Mouse (Mus musculus) MEL (cell line): ENCODE data around the gene Card11. TPM values are rescaled to one million over a fixed set of nuclear protein-coding genes. Genes with fewer than 3 reads are reported as not detected.

Experiments
- DNase-seq: peaks from one replicate; pipeline ENCODE4 v3.0.0; 2011; ENCODE audit warnings: low read depth, low spot score
- H3K27ac ChIP-seq: 2 replicates; pipeline ENCODE4 v1.5.1; 2012; ENCODE audit warnings: low read depth, mild to moderate bottlenecking, control low read depth, low read length, moderate library complexity; ENCODE audit not compliant: control insufficient read depth
- H3K27me3 ChIP-seq, 2 experiments: fragments of 150-350 bp in 1 of 2; sonication (generic) in 1 of 2; 2 replicates each; pipeline ENCODE4 v1.6.1; 2012; ENCODE audit warnings: low read length in 2 of 2, mild to moderate bottlenecking in 2 of 2, improper control_type of control experiment in 1 of 2, moderate library complexity in 1 of 2; ENCODE audit not compliant: insufficient read depth in 2 of 2, control insufficient read depth in 1 of 2
- H3K36me3 ChIP-seq, 2 experiments: 2 replicates each; pipeline ENCODE4 v1.6.1; 2012 to 2014; ENCODE audit warnings: low read length in 2 of 2, improper control_type of control experiment in 1 of 2, inconsistent platforms in 1 of 2, mild to moderate bottlenecking in 1 of 2; ENCODE audit not compliant: insufficient read depth in 2 of 2, control insufficient read depth in 1 of 2
- H3K4me1 ChIP-seq, 2 experiments: fragments of 150-350 bp in 1 of 2; sonication (generic) in 1 of 2; 2 replicates each; pipeline ENCODE4 v1.6.1; 2012; ENCODE audit warnings: low read length in 2 of 2, improper control_type of control experiment in 1 of 2, mild to moderate bottlenecking in 1 of 2; ENCODE audit not compliant: insufficient read depth in 2 of 2, control insufficient read depth in 1 of 2
- H3K4me3 ChIP-seq, 2 experiments: fragments of 150-350 bp in 1 of 2; sonication (generic) in 1 of 2; 2 replicates each; pipeline ENCODE4 v1.5.1; 2012; ENCODE audit warnings: low read depth in 2 of 2, low read length in 2 of 2, mild to moderate bottlenecking in 2 of 2, moderate library complexity in 2 of 2, control low read depth in 1 of 2, improper control_type of control experiment in 1 of 2; ENCODE audit not compliant: control insufficient read depth in 1 of 2, insufficient read depth in 1 of 2
- H3K79me2 ChIP-seq: 2 replicates; pipeline ENCODE4 v1.6.1; 2012; ENCODE audit warnings: mild to moderate bottlenecking, low read length, moderate library complexity; ENCODE audit not compliant: control insufficient read depth, poor library complexity, insufficient read depth
- H3K9ac ChIP-seq: 2 replicates; pipeline ENCODE4 v1.6.1; 2012; ENCODE audit warnings: low read depth, mild to moderate bottlenecking, control low read depth, low read length, moderate library complexity; ENCODE audit not compliant: control insufficient read depth, poor library complexity, severe bottlenecking
- H3K9me3 ChIP-seq: fragments of 150-350 bp; sonication (generic); replicated peaks from 2 replicates; pipeline ENCODE4 v1.6.1; 2012; ENCODE audit warnings: mild to moderate bottlenecking, low read length, improper control_type of control experiment, moderate library complexity; ENCODE audit not compliant: insufficient read depth
- BHLHE40 ChIP-seq: IDR thresholded peaks from 2 replicates; pipeline ENCODE4 v1.6.1; 2012; ENCODE audit warnings: low read depth, mild to moderate bottlenecking, inconsistent platforms, low read length, improper control_type of control experiment, borderline replicate concordance
- CTCF ChIP-seq, 3 experiments: IDR thresholded peaks in 2 of 3; conservative IDR thresholded peaks in 1 of 3; 2 replicates each; pipeline ENCODE4 v1.5.1; 2011 to 2012; ENCODE audit warnings: low read length in 3 of 3, low read depth in 2 of 3, mild to moderate bottlenecking in 2 of 3, improper control_type of control experiment in 1 of 3, inconsistent platforms in 1 of 3, mixed read lengths in 1 of 3, moderate library complexity in 1 of 3; ENCODE audit not compliant: control insufficient read depth in 1 of 3, insufficient read depth in 1 of 3, poor library complexity in 1 of 3, severe bottlenecking in 1 of 3
- E2F4 ChIP-seq: IDR thresholded peaks from 2 replicates; pipeline ENCODE4 v1.6.1; 2011; ENCODE audit warnings: low read depth, low read length, improper control_type of control experiment, borderline replicate concordance
- EP300 ChIP-seq, 2 experiments: IDR thresholded peaks; 2 replicates each; pipeline ENCODE4 v1.6.1; 2011; ENCODE audit warnings: improper control_type of control experiment in 2 of 2, low read length in 2 of 2, low read depth in 1 of 2, mild to moderate bottlenecking in 1 of 2
- GABPA ChIP-seq: IDR thresholded peaks from 2 replicates; pipeline ENCODE4 v1.6.1; 2012; ENCODE audit warnings: low read depth, mild to moderate bottlenecking, inconsistent platforms, low read length, improper control_type of control experiment, moderate library complexity
- JUND ChIP-seq: IDR thresholded peaks from 2 replicates; pipeline ENCODE4 v1.6.1; 2011; ENCODE audit warnings: low read depth, mild to moderate bottlenecking, improper control_type of control experiment, low read length
- MAFK ChIP-seq: IDR thresholded peaks from 2 replicates; pipeline ENCODE4 v1.6.1; 2011; ENCODE audit warnings: low read depth, mild to moderate bottlenecking, low read length, improper control_type of control experiment, borderline replicate concordance
- MEF2A ChIP-seq: IDR thresholded peaks from 2 replicates; pipeline ENCODE4 v1.6.1; 2014; ENCODE audit warnings: low read depth, mild to moderate bottlenecking, inconsistent platforms, low read length, improper control_type of control experiment; ENCODE audit not compliant: poor library complexity, insufficient replicate concordance, severe bottlenecking; ENCODE audit errors: extremely low read depth
- MXI1 ChIP-seq: IDR thresholded peaks from 2 replicates; pipeline ENCODE4 v1.6.1; 2011; ENCODE audit warnings: mild to moderate bottlenecking, low read depth, low read length, improper control_type of control experiment
- NELFE ChIP-seq: IDR thresholded peaks from 2 replicates; pipeline ENCODE4 v1.6.1; 2011; ENCODE audit warnings: low read depth, low read length, improper control_type of control experiment
- NRF1 ChIP-seq: IDR thresholded peaks from 2 replicates; pipeline ENCODE4 v1.6.1; 2014; ENCODE audit warnings: low read depth, mild to moderate bottlenecking, inconsistent platforms, low read length, improper control_type of control experiment, moderate library complexity; ENCODE audit not compliant: poor library complexity, insufficient read depth, severe bottlenecking
- POLR2AphosphoS2 ChIP-seq: IDR thresholded peaks from 2 replicates; pipeline ENCODE4 v1.6.1; 2011; ENCODE audit warnings: low read length, improper control_type of control experiment
- POLR2AphosphoS5 ChIP-seq: IDR thresholded peaks from 2 replicates; pipeline ENCODE4 v1.6.1; 2012; ENCODE audit warnings: low read depth, borderline replicate concordance, mild to moderate bottlenecking, inconsistent platforms, low read length, moderate library complexity, mixed read lengths
- RAD21 ChIP-seq: IDR thresholded peaks from 2 replicates; pipeline ENCODE4 v1.6.1; 2011; ENCODE audit warnings: mild to moderate bottlenecking, low read depth, low read length, improper control_type of control experiment
- RCOR1 ChIP-seq: IDR thresholded peaks from 2 replicates; pipeline ENCODE4 v1.6.1; 2012; ENCODE audit warnings: low read depth, mild to moderate bottlenecking, inconsistent platforms, low read length, improper control_type of control experiment
- TBP ChIP-seq: IDR thresholded peaks from 2 replicates; pipeline ENCODE4 v1.8.0; 2011; ENCODE audit warnings: low read depth, low read length, improper control_type of control experiment
- TCF12 ChIP-seq: IDR thresholded peaks from 2 replicates; pipeline ENCODE4 v1.6.1; 2014; ENCODE audit warnings: low read depth, mild to moderate bottlenecking, inconsistent platforms, low read length, improper control_type of control experiment, moderate library complexity
- UBTF ChIP-seq: IDR thresholded peaks from 2 replicates; pipeline ENCODE4 v1.6.1; 2012; ENCODE audit warnings: low read depth, mild to moderate bottlenecking, inconsistent platforms, low read length, improper control_type of control experiment, moderate library complexity, borderline replicate concordance; ENCODE audit not compliant: insufficient read depth
- USF1 ChIP-seq: IDR thresholded peaks from 2 replicates; pipeline ENCODE4 v1.6.1; 2014; ENCODE audit warnings: low read depth, mild to moderate bottlenecking, inconsistent platforms, low read length, improper control_type of control experiment, moderate library complexity
- ZC3H11A ChIP-seq: IDR thresholded peaks from 2 replicates; pipeline ENCODE4 v1.6.1; 2012; ENCODE audit warnings: low read depth, mild to moderate bottlenecking, inconsistent platforms, low read length, improper control_type of control experiment
- ZMIZ1 ChIP-seq: IDR thresholded peaks from 2 replicates; pipeline ENCODE4 v1.6.1; 2012; ENCODE audit warnings: low read depth, mild to moderate bottlenecking, inconsistent platforms, low read length, improper control_type of control experiment, moderate library complexity
- polyA plus RNA-seq, 2 experiments: library from polyadenylated mRNA; stranded (reverse) in 1 of 2; unstranded in 1 of 2; fragments of >175 nt in 1 of 2; fragments of >200 nt in 1 of 2; gene quantifications; 2 replicates each; pipeline versions ENCODE4 v1.2.1 to v1.2.4; 2012; ENCODE audit warnings: low replicate concordance in 2 of 2, low read depth in 1 of 2; ENCODE audit not compliant: insufficient read length in 2 of 2, insufficient read depth in 1 of 2, missing spikeins in 1 of 2
- total RNA-seq: library from RNA; depleted of rRNA; stranded (reverse); fragments of 300-350 nt; gene quantifications from 2 replicates; pipeline ENCODE4 v1.2.3, GENCODE M21; 2012

Card11 gene
- total and polyA plus RNA-seq, 3 experiments, result not detected

DNA sequence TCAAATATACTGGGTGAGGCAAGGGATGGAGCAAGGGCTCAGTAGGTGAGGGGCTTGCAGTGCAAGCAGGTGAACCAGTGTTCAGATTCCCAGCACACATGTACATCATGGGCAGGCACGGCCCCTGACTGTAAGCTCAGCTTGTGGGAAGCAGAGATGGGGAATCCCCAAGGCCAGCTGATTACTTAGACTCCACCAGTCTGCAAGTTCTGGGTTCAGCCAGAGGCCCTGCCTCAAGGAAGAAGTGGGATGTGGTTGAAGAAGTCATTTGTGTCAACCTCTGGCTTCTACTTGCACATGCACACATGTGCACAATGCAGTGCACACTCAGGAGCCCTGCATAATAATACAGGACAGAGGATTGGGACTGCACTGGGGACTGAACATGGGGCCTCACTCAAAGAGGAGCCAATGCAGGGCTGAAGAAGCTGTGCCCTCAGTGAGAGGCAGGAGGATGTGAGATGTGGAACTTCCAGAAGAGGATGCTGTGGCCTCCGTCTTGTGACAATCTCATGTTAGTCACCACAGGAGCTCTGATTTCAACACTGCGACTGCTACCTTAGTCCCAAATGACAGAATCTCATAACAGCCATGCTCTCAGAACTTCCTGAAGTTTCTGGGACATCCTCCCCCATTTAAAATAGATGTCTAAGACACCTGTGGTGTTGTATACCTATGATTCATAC lies 3.8 kb upstream of the Card11 start:
- H3K27ac ChIP-seq, result no peak overlapping the region
- H3K27me3 ChIP-seq, result no peaks in the 10 kb centered on the region
- no peaks in the 10 kb centered on the region for H3K36me3 ChIP-seq
- H3K4me3 ChIP-seq, result no peak overlapping the region
- no peak for TF ChIP-seq USF1
- TF ChIP-seq NRF1, result no peak
- no peak for TF ChIP-seq RCOR1
- TF ChIP-seq E2F4, result no peak
- TF ChIP-seq RAD21, result no peak
- no peak for TF ChIP-seq EP300 (IDR thresholded peaks at IDR 0.05; ENCODE audit: low read depth in 1 of 2, low read length in 2 of 2)
- TF ChIP-seq ZMIZ1, result no peak
- no peak for TF ChIP-seq MXI1
- no peak for TF ChIP-seq UBTF
- H3K79me2 ChIP-seq, result no peaks in the 10 kb centered on the region
- no peaks in the 10 kb centered on the region for H3K9me3 ChIP-seq
- no peaks in the 10 kb centered on the region for H3K4me1 ChIP-seq
- DNase-seq, result no peak
- no peak overlapping the region for H3K9ac ChIP-seq

DNA sequence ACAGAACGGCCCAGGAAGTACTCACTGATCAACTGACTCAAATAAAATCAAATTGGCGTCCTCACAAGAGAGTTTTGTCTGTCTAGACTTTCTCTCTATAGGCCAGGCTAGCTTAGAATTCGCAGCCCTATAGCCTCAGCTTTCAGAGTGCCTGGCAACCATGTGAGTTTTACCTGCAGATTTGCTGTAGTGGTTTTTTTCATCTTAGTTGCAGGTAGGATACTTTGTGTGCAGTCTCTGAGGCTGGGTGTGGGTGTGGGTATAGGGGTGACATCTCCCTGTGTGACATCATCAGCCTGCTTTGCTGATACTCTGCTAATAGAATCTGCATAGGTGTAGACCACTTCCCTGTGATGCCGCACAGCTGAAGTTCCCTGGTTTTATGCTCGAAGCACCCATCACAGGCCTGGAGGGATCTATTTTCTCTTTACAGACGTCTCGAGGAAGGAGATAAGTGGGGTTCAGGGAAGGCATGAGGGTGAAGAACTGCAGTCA lies 1.2 kb downstream of the Card11 start:
- no peak for DNase-seq
- Histone ChIP-seq H3K27me3 (no peaks in the 10 kb centered on the region), H3K9ac (no peak overlapping the region), H3K79me2 (no peaks in the 10 kb centered on the region), H3K36me3 (no peaks in the 10 kb centered on the region), H3K4me3 (no peak overlapping the region), H3K9me3 (no peaks in the 10 kb centered on the region), H3K27ac (no peak overlapping the region), H3K4me1 (no peaks in the 10 kb centered on the region)
- no peak for TF ChIP-seq ZC3H11A
- TF ChIP-seq NELFE, result no peak
- TF ChIP-seq POLR2AphosphoS2, result no peak
- TF ChIP-seq CTCF (IDR thresholded peaks at IDR 0.05 in 2 of 3, conservative IDR thresholded peaks at IDR 0.05 in 1 of 3; ENCODE audit: control insufficient read depth in 1 of 3, insufficient read depth in 1 of 3, low read depth in 2 of 3, low read length in 3 of 3, poor library complexity in 1 of 3, severe bottlenecking in 1 of 3), result no peak
- TF ChIP-seq POLR2AphosphoS5, result no peak
- TF ChIP-seq BHLHE40, result no peak
- TF ChIP-seq GABPA, result no peak
- no peak for TF ChIP-seq JUND
- TF ChIP-seq TBP, result no peak
- TF ChIP-seq TCF12, result no peak
- no peak for TF ChIP-seq MAFK
- TF ChIP-seq MEF2A, result no peak
